Mouse (Mus musculus) spleen, postnatal 10 days (tissue): ENCODE data around the gene Pitpnm2.

Experiments used
- DNase-seq, 2 experiments: peaks; one replicate each; pipeline ENCODE4 v3.0.0; 2021 to 2022; ENCODE audit warnings: low spot score in 2 of 2

Gene Pitpnm2

DNA sequence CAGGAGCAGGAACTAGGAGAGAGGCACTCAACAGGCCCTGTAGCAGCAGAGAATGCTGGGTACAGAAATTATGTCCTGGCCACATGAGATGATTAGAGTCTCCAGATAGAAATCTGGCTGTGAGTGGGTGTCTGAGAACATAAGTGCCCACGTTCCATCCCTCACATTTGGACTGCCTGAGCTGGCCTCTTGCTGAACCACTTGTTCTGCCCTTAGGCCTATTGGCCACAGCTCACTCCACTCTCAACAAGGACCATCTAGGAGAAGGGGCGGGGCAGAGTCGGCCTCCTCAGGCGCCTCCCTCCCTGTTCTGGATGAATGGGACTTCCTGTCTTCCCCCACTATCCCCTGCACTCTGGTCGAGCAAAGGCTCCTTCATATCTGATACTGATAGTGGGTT lies 100.5 kb downstream of the Pitpnm2 start:
- DNase-seq = no peak

DNA sequence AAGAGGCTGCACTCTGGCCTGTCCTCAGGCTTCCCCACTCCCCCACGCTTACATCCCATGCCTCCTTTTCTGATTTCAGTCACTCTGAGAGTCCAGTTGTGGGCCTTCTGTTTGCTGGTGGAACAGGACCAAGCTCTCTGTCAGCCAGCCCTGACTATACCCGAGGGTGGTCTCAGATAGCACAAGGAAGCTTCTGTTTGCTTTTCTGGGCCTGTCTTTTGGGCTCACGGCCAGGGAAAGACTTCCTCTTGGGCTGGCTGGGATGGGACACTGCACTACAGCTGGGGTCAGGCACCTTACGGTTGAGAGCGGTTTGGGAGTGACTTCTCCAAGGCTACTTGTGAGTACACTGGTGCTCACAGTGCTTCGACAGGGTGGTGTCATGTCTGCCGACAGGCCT lies 111.5 kb downstream of the Pitpnm2 start:
- DNase-seq = no peak

DNA sequence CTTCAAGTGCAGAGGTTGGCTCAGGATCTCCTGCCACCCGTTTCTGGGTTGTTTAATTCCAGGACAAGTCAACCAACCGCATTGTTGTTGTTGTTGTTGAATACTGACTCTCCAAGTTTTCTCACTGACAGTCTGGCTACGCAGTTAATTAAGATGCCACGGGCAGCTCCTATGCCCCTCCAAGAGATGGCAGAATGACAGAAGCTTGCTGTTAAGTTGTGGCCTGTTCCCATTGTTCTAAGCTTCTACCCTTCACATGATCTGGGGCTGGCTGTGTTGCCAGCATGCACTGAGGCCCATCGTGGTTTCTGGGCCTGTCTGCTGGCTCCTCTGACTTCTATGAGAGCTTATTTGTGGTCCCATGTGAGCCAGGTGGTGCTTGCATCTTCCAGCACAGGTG lies 115.3 kb downstream of the Pitpnm2 start:
- DNase-seq = no peak

DNA sequence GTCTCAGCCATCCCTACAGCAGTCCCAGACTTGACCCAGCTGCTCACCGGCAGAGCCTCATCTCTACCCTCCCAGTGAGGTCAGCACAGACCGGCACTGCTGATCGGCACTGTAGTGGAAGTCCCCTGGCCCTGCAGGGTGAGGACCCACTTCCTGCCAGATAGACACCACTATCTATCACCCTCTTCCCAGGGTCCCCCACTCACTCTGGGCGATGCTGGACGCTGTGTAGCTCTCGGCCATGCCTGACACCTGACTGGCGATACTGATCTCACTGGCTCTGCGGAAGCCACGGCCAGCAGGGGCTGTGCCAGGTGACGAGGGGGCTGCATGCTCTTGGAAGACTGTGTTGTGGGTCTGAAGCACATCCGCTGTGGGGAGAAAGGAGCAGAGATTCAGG lies 124.5 kb downstream of the Pitpnm2 start:
- no peak for DNase-seq

DNA sequence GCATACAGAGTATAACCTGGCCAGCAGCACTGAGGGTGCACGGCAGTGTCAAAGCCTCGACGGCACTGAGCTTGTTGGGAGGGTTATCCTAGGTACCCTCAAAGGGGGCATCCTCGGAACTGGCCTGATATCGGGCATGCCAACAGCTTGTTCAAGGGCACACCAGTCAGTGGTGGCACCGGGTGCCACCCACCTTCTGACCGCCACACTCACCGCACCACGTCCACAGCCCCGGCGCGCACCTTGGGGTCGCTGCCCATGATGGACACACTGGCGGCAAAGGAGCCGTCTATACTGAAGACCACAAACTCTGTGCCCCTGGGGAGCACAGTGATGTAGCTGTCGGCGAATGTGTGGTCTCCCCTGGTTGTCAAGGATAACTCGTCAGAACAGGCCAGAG lies 127.2 kb downstream of the Pitpnm2 start:
- DNase-seq = no peak

DNA sequence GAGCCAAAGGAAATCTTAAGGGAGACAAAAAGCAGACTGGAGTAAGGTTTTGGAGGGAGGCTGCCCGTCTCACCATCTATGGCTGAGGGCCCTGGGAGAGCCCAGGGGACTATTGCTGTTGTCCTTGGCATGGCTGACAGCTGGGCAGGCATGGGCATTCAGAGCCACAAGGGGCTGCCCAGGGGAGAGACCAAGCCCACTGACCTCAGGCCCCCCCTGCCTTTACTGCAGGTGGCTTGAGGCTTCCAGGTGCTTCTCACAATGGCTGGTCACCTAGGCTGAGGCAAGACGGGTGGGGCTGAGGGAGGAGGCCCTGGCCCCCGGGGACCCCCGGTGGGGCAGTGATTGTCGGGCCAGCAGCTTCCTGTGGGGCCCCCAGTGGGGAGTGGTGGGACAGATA lies 130.4 kb downstream of the Pitpnm2 start:
- DNase-seq = no peak

DNA sequence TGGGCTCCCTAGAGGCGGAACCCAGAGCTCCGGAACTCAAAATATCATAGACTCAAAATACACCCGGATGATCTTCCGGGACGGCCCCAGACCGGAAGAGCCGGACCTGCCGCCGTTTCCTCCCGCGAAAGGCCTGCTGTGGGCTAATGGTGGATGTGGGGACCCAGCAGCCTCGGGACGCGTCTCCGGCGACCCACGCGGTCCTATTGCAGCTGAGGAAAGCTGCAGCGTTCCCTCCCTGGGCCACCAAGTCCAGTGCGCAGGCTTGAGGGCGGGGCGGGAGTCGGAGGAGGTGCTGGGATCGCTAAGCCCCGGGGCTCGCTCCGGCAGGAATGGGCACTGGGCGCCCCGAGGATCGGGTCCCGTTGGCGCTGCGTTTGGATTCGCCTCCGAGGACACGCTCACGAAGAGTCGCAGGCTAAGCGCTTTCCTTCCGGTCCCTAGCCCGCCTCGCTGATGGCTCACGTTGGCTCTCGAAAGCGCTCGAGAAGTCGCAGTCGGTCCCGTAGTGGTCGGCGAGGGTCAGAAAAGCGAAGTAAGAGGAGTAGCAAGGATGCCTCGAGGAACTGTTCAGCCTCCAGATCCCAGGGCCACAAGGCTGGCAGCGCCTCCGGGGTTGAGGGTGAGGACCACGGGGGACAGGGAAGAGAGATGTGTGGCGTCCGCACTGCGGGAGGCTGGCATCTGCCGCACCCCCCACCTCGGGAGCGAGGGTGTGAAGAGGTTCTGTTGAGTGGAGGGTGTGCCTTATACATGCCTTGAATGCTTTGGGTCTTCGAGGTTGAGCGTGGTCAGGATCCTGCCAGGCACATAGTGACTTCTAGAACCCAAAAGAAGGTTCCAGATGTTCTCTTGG lies 133.3 kb downstream of the Pitpnm2 start, which contains the start of gene Arl6ip4:
Arl6ip4 (plus strand) TSS at position 100 of the 856 bp plus-strand sequence.
- DNase-seq = peak; percentile 81 to 86

DNA sequence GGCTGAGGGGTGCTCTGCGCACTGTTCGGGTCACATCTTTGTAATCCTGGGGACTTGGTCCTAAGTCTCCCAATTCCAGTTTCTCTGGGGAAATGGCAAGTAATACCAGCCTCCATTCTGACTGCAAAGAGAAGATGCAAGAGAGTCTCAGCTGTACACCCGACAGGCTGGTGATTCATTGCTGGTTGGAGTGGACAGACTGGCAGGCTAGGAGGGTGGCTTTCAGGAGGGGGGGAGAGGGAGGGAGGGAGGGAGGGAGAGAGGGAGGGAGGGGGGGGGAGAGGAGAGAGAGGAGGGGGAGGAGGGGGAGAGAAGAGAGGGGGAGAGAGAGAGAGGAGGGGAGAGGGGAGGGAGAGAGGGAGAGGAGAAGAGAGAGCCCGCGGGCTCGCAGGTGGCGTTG lies 134.0 kb downstream of the Pitpnm2 start:
- no peak for DNase-seq

DNA sequence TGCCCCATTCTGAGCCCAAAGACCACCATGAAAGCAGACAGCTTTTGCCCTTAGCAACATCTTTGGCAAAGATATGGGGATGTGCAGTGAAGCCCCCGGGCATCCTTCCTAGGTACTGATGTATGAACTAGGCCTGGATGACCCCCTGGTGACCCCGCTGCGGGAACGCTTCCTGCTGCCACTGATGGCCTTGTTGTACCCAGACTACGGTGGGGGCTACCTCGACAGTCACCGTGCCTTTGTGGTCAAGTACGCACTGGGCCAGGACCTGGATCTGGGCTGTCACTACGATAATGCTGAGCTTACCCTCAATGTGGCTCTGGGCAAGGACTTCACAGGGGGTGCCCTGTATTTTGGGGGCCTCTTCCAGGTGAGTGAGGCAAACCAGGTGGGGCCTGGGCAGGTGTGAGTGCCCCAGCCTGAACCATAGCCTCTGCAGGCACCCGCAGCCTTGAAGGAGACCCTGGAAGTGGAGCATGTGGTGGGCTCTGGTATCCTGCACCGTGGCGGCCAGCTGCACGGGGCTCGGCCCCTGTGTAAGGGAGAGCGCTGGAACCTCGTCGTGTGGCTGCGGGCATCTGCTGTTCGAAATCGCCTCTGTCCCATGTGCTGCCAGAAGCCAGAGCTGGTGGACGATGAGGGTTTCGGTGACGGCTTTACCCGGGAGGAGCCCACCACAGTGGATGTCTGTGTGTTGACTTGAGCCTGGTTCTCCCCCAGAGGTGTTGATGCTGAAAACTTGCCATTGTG lies 135.1 kb downstream of the Pitpnm2 start:
- peak in 1 of 2 experiments; percentile 21 for DNase-seq

DNA sequence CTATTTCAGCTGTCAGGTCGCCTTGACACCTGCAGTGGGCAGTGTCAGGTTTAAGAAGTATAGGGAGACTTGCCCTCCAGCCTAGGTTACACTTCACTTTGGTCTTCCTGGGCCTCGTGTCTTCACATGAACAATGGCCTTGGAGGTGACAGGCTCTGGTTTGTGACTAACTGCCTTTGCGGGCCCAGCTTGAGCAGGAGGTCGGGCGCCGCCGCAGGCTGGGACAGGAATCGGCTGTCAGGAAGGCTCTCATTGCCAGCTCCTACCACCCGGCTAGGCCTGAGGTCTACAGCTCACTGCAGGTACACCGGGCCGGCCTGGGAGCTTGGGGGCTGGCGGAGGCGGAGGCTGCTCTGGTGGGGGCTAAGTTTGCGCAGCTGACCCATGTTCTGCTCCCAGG lies 136.5 kb downstream of the Pitpnm2 start:
- peak; percentile 55 to 83 for DNase-seq

DNA sequence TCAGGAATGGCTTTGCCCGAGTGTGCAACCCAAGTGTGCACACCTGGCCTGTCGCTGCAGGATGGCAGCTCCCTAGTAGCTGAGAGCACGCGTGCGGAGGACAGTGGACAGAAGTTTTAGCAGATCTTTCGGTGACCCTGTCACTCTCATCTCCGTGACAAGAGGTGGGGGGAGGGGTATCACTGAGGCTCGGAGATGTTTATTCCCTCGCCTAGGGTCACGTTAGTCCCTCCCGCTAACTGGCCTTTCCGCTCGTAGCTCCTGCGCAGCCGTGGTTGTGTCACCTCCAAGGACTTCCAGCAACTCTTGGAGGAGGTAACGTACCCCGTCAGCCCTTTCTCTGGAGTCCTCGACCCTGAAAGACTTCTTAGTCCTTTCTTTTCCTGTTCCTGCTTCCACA lies 137.0 kb downstream of the Pitpnm2 start:
- peak in 1 of 2 experiments; percentile 51 for DNase-seq

DNA sequence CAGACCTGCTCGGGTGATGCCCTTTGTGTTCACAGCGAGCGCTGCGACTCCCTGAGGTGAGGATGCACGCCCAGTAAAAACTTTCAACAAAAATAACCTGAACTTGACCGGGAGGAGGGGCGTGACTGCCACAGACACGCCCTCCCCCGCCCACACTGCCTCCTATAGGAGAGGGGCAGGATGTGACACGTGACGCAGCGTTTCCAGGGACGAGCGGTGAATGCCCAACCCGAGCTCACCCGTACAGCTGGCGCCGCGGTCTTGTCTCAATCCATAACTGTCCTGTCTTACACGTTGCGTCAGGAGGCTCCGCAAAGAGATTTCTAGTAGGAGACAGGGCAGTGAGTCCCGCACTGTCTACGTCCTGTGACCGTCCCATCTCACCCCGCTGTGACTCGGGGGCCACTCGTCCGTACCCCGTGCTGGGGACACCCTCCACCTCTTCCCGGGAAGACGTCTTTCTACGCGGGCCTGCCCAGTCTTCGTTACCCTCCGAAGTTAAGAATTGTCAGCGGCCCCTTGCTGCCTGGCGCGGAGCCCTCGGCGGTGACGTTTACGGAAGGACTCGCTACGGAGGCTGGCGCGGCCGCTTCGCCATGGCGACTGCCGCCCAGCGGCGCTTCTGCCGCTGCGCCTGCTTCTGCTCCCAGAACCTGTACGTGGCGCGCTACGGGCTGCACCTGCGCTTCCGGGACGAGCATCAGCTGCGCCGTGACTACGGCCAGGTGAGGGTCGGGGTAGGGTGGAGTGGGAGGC lies 137.6 kb downstream of the Pitpnm2 start, which contains the start of gene Ogfod2:
Ogfod2 (plus strand) TSS at position 556 of the 756 bp plus-strand sequence.
- peak; percentile 90 to 97 for DNase-seq

DNA sequence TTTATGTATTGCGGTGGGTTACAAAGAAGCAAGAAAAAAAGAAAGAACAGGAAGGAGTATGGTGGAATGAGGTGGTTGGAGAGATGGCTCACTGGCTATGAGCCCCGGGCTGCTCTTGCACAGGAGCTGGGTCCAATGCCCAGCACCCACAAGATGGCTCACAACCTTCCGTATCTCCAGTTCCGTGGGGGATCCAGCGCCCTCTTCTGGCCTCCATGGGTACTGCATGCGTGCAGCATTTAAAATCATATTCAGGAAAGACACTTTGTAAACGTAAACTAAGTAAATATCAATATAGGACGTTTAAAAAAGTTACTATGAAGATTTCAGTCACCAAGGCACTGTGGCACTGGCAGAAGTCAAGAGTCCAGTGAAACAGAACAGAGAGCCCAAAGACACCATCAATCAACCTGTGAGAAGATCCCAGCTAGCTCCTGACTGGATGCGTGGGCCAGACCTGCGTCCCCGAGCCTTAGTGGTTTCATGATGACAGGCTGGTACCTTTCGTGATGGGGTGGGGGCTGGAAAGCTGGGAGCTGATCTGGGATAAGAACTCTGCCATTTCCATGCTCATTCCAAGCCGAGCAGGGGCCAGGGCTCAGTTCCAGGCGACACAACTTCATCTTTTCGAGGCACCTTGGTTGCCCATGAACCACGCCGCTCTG lies 138.4 kb downstream of the Pitpnm2 start:
- peak; percentile 56 to 79 for DNase-seq

DNA sequence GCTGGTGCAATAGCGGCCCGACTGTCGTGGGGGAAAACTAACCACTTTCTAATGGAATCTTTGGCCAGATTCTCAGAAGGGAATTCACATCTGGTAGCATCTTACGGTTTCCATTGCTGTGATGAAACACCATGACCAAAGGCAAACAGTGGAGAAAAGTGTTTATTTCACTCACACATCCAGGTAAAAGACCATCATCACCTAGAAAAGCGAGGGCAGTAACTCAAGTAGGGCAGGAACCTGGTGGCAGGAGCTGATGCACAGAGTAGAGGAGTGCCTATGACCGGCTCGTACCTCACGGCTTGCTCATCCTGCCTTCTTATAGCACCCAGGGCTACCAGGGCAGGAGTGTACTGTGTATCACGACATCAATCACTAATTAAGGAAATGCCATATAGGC lies 146.0 kb downstream of the Pitpnm2 start:
- DNase-seq = no peak

DNA sequence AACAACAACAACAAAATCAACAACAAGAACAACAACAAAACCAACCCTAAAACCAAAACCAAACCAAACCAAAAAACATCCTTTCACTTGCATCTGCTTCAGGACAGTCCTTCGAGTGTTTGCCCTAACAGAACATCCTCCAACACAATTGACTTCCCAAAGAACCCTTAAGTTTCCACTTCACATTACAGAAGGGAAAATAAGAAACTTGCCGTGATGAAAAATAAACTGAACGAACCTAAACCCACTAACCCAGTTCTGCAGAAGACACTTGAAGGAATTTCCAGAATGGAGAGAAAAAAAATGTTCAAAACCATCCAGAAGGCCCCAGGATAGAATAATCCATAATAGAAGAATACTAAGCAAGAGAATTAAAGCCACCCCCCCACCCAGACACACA lies 146.5 kb downstream of the Pitpnm2 start:
- DNase-seq = no peak

DNA sequence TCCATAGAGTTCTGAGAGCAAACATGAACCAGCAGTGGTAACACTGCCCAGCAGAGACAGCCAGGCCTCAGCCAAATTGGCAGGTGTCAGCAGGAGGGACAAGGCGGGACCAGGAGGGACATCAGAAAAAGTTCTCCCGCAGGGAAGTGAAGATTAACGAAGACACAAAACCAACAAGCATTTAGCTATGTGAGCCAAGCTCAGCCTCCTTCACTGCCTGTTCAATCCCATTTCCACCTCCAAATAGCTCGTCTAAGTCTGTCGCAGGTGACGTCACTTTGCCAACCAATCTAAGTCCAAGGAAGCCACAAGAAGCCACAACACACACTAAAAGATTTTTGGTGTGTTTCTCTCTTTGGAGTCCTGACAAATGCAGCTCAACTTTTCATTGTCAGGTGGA lies 147.2 kb downstream of the Pitpnm2 start:
- no peak for DNase-seq

DNA sequence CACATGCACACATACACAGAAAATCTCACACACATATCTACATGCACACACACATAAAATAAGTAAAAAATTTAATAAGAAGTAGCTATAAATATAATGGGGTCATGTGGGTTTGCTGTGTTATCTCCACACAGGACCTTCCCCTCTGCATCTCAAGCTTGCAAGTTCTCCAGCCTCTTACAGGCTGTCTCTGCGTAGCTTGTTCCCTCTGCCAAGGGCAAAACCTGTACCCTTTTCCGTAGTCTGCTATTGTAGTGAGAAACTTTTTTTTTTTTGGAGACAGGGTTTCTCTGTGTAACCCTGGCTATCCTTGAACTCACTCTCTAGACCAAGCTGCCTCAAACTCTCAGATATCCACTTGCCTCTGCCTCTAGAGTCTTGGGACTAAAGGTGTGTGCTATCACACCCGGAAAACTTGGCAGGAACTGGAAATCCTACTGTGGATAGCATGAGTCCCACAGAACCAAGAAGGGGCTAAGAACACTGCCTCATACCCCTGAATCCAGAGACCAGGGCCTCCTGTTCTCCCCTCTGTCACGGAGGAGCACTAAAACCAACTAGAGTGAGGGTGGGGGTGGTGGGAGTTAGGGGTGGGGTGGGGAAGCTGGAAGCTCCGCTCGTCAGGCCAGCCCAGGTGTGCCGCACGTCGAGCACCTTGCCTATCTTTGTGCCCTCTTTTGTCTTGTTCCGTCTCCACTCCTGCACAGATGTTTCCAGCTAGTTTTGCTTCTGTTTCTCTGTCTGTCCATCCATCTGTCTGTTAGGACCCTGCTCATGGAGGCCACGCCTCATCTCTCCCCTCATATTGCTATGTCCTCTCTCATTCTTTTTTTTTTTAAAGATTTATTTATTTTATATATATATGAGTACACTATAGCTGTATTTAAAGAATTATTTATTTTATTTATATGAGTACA lies 149.2 kb downstream of the Pitpnm2 start:
- no peak for DNase-seq

DNA sequence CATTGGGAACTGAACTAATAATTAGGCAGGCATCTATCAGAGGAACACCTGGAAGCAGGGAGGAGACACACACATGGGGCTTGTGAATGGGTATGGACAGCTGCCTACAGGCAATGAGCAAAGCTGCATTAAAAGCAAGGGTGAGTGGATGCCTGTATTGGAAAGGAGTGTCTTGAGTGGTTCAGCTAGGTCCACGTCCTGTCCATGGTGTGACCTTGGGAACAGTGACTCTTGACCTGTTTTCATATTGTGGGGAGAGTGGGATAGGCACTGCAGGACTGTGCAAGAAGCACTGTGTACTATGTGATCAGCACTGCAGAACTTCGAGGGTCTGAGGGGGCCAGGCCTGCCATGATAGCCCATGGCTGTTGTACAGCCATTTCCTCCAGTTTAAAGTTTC lies 150.6 kb downstream of the Pitpnm2 start:
- DNase-seq = no peak

DNA sequence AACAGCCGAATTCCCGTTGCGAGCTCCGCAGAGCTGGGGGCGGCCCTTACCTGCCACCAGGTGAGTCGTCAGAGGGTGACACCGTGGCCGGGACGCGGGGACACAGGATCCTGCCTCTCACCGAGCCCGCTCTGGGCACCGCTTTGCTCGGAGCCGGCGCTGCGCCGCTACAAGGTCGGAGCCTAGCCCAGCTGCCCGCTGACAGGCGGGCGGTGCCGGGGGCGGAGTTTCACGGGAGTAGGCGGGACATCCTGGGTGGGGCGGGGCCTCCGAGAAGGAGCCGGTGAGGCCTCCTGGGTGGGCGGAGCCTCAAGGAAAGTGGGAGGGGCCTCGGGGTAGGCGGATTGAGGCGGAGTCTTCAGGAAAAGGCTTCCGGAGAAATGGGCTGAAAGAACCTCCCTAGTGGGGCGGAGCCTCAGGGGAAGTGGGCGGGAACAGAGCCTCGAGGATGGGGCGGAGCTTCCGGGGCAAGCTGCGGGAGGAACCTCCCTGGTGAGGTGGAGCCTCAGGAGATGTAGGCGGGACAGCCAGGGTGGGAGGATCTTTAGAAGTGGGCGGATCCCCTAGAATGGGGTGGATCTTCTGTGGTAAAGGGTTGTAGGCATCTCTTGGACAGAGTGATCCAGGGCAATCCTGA lies 153.8 kb downstream of the Pitpnm2 start, which contains the start of gene Abcb9:
Abcb9 (minus strand) TSS at position 203 of the 637 bp plus-strand sequence.
- peak; percentile 100 for DNase-seq

DNA sequence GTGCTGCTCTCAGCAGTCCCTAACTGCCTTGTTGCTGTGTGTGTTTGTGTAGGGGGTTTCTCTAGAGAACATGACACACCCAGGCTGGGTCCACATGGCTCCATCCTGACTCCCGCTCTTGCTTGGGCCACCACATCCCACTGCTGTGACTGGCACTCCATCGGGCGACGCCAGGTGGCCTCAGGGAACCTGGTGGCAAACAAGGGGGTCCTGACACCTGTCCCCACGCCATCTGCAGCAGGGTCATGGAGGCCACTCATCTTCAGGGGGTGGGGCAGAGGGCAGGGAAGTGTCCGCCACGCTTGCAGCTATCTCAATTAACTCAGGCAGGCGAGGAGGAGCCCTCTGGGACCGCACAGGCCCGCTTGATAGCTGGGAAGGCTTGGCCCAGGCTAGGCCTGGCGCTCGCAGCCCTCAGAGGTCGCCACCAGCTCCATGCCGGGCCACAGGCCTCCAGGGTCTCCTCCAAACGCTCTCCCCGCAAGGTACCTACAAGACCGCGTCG lies 154.4 kb downstream of the Pitpnm2 start:
- DNase-seq = peak; percentile 66 to 75
